Mouse (Mus musculus) A20 (cell line): ENCODE results near the gene Fam13c.

ENCODE experiments used
- DNase-seq: peaks from one replicate; pipeline ENCODE4 v3.0.0-alpha.2; 2011; ENCODE audit warnings: low read depth, low spot score

The Fam13c gene

GRCm38 (mm10) chr10:70599126-70599924, 159.0 kb downstream of the Fam13c start:
- DNase-seq, result no peak

GRCm38 (mm10) chr10:70599925-70600305, 159.6 kb downstream of the Fam13c start:
- no peak for DNase-seq
